Mouse (Mus musculus): Measurements from ENCODE around the gene Becn1. TPM values are rescaled to one million over a fixed set of nuclear protein-coding genes. Genes with fewer than 3 reads are reported as not detected.

Gene Becn1
- total RNA-seq, 1 experiment from 2014 or later: 147 TPM

- peak; percentile 59 for DNase-seq
Observed at GRCm38 (mm10) chr11:101269577-101270116, 32.4 kb downstream of the Becn1 start.

GRCm38 (mm10) chr11:101265906-101266305, 36.2 kb downstream of the Becn1 start:
- no peak for DNase-seq

GRCm38 (mm10) chr11:101264954-101265471, 37.1 kb downstream of the Becn1 start:
- DNase-seq: peak; percentile 8

- DNase-seq: no peak
Observed at GRCm38 (mm10) chr11:101263989-101264280, 38.2 kb downstream of the Becn1 start.

GRCm38 (mm10) chr11:101263138-101263988, 38.7 kb downstream of the Becn1 start:
- DNase-seq: peak; percentile 34

GRCm38 (mm10) chr11:101262272-101262967, 39.7 kb downstream of the Becn1 start:
- no peak for DNase-seq

- DNase-seq: no peak
Observed at GRCm38 (mm10) chr11:101260826-101261380, 41.2 kb downstream of the Becn1 start.

- DNase-seq: peak; percentile 80
Observed at GRCm38 (mm10) chr11:101259948-101260825, 41.9 kb downstream of the Becn1 start, which contains the start of gene Wnk4. Wnk4 (plus strand) TSS chr11:101260567.

- peak; percentile 36 for DNase-seq
Observed at GRCm38 (mm10) chr11:101259261-101259712, 42.8 kb downstream of the Becn1 start.

- DNase-seq: peak; percentile 14
Observed at GRCm38 (mm10) chr11:101255826-101256775, 46.0 kb downstream of the Becn1 start.

- peak; percentile 92 for DNase-seq
Observed at GRCm38 (mm10) chr11:101253613-101254389, 48.3 kb downstream of the Becn1 start, which contains the start of gene Vps25. Vps25 (plus strand) TSS chr11:101253707.

- peak; percentile 22 for DNase-seq
Observed at GRCm38 (mm10) chr11:101252941-101253340, 49.1 kb downstream of the Becn1 start.

- DNase-seq: no peak
Observed at GRCm38 (mm10) chr11:101251031-101251430, 51.1 kb downstream of the Becn1 start.

GRCm38 (mm10) chr11:101248258-101248994, 53.7 kb downstream of the Becn1 start:
- peak; percentile 74 for DNase-seq

GRCm38 (mm10) chr11:101247521-101248030, 54.5 kb downstream of the Becn1 start:
- no peak for DNase-seq

- no peak for DNase-seq
Observed at GRCm38 (mm10) chr11:101246702-101247012, 55.4 kb downstream of the Becn1 start.

- peak; percentile 72 for DNase-seq
Observed at GRCm38 (mm10) chr11:101245855-101246701, 56.0 kb downstream of the Becn1 start, which contains the start of gene Ramp2. Ramp2 (plus strand) TSS chr11:101246028.

Data from adrenal gland, postnatal 14 days (tissue).